Mouse (Mus musculus) heart, adult 2 months (tissue): ENCODE measurements around the gene Mad1l1.

Experiments used
- CTCF ChIP-seq: fragments of 200-600 bp; IDR thresholded peaks from 2 replicates; pipeline ENCODE4 v1.8.1; 2022; ENCODE audit warnings: antibody characterized with exemption, mild to moderate bottlenecking, moderate library complexity
- EP300 ChIP-seq: fragments of 200-500 bp; IDR thresholded peaks from 2 replicates; pipeline ENCODE4 v1.6.1; 2011; ENCODE audit warnings: low read depth, low read length, control low read depth; ENCODE audit not compliant: insufficient read depth

DNA sequence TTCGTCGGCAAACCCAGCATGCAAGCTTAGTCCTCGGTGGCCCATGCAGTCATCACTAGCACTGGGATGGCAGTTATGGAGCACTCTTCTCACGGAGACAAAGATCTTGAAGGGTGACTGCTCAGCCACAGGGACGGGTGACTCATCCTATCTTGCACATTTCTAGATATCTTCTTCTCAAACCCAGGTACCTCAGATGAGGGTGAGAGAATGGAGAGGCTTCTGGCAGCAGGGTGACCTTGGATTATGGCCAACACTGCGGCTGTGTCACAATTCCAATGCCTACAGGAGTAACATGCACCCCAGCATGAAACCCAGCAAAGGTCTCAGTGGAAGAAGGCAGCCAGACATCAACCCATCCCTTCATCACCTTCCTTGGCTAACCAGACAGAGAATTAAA is 154.3 kb downstream of the Mad1l1 start:
- TF ChIP-seq EP300 (no peak), CTCF (no peak)
